Mouse (Mus musculus): ENCODE results near the gene Fam205c.

Fam205c gene

GRCm38 (mm10) chr4:42874134-42874533, at the start of gene Fam205c:
Gene Fam205c (minus strand): TSS chr4:42874234.
- no peak for DNase-seq

- no peak for DNase-seq
Observed at GRCm38 (mm10) chr4:42922461-42922860, 48.4 kb upstream of the Fam205c start.

- no peak for DNase-seq
Observed at GRCm38 (mm10) chr4:42922056-42922455, 48.0 kb upstream of the Fam205c start.

GRCm38 (mm10) chr4:42921536-42921935, 47.5 kb upstream of the Fam205c start:
- DNase-seq: no peak

GRCm38 (mm10) chr4:42920726-42921125, 46.7 kb upstream of the Fam205c start:
- no peak for DNase-seq

GRCm38 (mm10) chr4:42917402-42917774, 43.4 kb upstream of the Fam205c start:
- DNase-seq: no peak

GRCm38 (mm10) chr4:42916617-42917401, 42.8 kb upstream of the Fam205c start, which contains the start of gene Phf24:
Gene Phf24 (plus strand): TSS chr4:42916660.
- DNase-seq: peak; percentile 18

- DNase-seq: no peak
Observed at GRCm38 (mm10) chr4:42915966-42916365, 41.9 kb upstream of the Fam205c start.

- no peak for DNase-seq
Observed at GRCm38 (mm10) chr4:42915311-42915710, 41.3 kb upstream of the Fam205c start.

- DNase-seq: no peak
Observed at GRCm38 (mm10) chr4:42913391-42913790, 39.4 kb upstream of the Fam205c start.

GRCm38 (mm10) chr4:42904966-42905365, 30.9 kb upstream of the Fam205c start:
- no peak for DNase-seq

- DNase-seq: no peak
Observed at GRCm38 (mm10) chr4:42904523-42904922, 30.5 kb upstream of the Fam205c start.

GRCm38 (mm10) chr4:42903942-42904341, 29.9 kb upstream of the Fam205c start:
- DNase-seq: no peak

- no peak for DNase-seq
Observed at GRCm38 (mm10) chr4:42902730-42903129, 28.7 kb upstream of the Fam205c start.

GRCm38 (mm10) chr4:42902174-42902573, 28.1 kb upstream of the Fam205c start:
- DNase-seq: no peak

GRCm38 (mm10) chr4:42900878-42901277, 26.8 kb upstream of the Fam205c start:
- DNase-seq: no peak

- DNase-seq: no peak
Observed at GRCm38 (mm10) chr4:42898914-42899313, 24.9 kb upstream of the Fam205c start.

GRCm38 (mm10) chr4:42895118-42895517, 21.1 kb upstream of the Fam205c start:
- no peak for DNase-seq

- no peak for DNase-seq
Observed at GRCm38 (mm10) chr4:42891176-42891575, 17.1 kb upstream of the Fam205c start.

- no peak for DNase-seq
Observed at GRCm38 (mm10) chr4:42888806-42889205, 14.8 kb upstream of the Fam205c start.

- DNase-seq: no peak
Observed at GRCm38 (mm10) chr4:42886926-42887325, 12.9 kb upstream of the Fam205c start.

- no peak for DNase-seq
Observed at GRCm38 (mm10) chr4:42880677-42880948, 6.6 kb upstream of the Fam205c start.

GRCm38 (mm10) chr4:42879829-42880676, 6.0 kb upstream of the Fam205c start:
- no peak for DNase-seq

- DNase-seq: no peak
Observed at GRCm38 (mm10) chr4:42877657-42878056, 3.6 kb upstream of the Fam205c start.
